Mouse (Mus musculus) midbrain, postnatal 0 days (tissue): ENCODE data around the gene Vash1. TPM values are rescaled to one million over a fixed set of nuclear protein-coding genes. Genes with fewer than 3 reads are reported as not detected.
A peak's percentile ranks its signal among the peaks of the same experiment; 100 is the strongest.

Source experiments
- ATAC-seq: fragments of 200-750 bp; cut with Nextera tagmentation; 2 replicates; pipeline ENCODE4 v1.8.0; 2017; ENCODE audit warnings: moderate number of reproducible peaks, mild to moderate bottlenecking, moderate TSS enrichment, moderate library complexity; ENCODE audit not compliant: low FRiP score
- DNase-seq: peaks from one replicate; pipeline ENCODE4 v3.0.0-alpha.2; 2015; ENCODE audit warnings: low spot score
- H3K27ac ChIP-seq: fragments of 300-500 bp; sonication (generic); 2 replicates; pipeline ENCODE4 v1.5.1; 2014; ENCODE audit warnings: low read depth, mild to moderate bottlenecking, low read length, mixed read lengths
- H3K27me3 ChIP-seq: fragments of 300-500 bp; sonication (generic); 2 replicates; pipeline ENCODE4 v1.6.1; 2014; ENCODE audit warnings: low read length, control low read depth, mixed read lengths; ENCODE audit not compliant: insufficient read depth
- H3K36me3 ChIP-seq: fragments of 300-500 bp; sonication (generic); 2 replicates; pipeline ENCODE4 v1.6.1; 2014; ENCODE audit warnings: low read length, control low read depth, mixed read lengths; ENCODE audit not compliant: insufficient read depth
- H3K4me1 ChIP-seq: fragments of 300-500 bp; sonication (generic); 2 replicates; pipeline ENCODE4 v1.6.1; 2014; ENCODE audit warnings: mild to moderate bottlenecking, control low read depth, antibody characterized with exemption, low read length, mixed read lengths; ENCODE audit not compliant: insufficient read depth
- H3K4me2 ChIP-seq: fragments of 300-500 bp; sonication (generic); 2 replicates; pipeline ENCODE4 v1.6.1; 2014; ENCODE audit warnings: low read depth, mild to moderate bottlenecking, low read length, mixed read lengths; ENCODE audit not compliant: poor library complexity, severe bottlenecking
- H3K4me3 ChIP-seq: fragments of 300-500 bp; sonication (generic); 2 replicates; pipeline ENCODE4 v1.5.1; 2014; ENCODE audit warnings: low read depth, mild to moderate bottlenecking, low read length, moderate library complexity
- H3K9ac ChIP-seq: fragments of 300-500 bp; sonication (generic); replicated peaks from 2 replicates; pipeline ENCODE4 v1.6.1; 2014; ENCODE audit warnings: mild to moderate bottlenecking, low read length, moderate library complexity, mixed read lengths; ENCODE audit not compliant: poor library complexity, severe bottlenecking
- H3K9me3 ChIP-seq: fragments of 300-500 bp; sonication (generic); 2 replicates; pipeline ENCODE4 v1.6.1; 2016; ENCODE audit warnings: low read length, control low read depth
- CTCF ChIP-seq: IDR thresholded peaks from 2 replicates; pipeline ENCODE4 v1.5.1; 2016; ENCODE audit warnings: antibody characterized with exemption, mild to moderate bottlenecking
- WGBS: fragments of 180-500 bp; shearing (Covaris S2); extraction: QIAGEN DNeasy Blood & Tissue Kit; methylation state at CpG from one replicate; pipeline ENCODE4 v1.1.7; 2014; 5-methylcytosine and 5-hydroxymethylcytosine counted together
- polyA plus RNA-seq: library from polyadenylated mRNA; unstranded; fragments of >200 nt; fragmentation: Nextera tagmentation; extraction: Ambion mirVana; gene quantifications from 2 replicates; pipeline ENCODE4 v1.2.1, GENCODE M21; 2015
- total RNA-seq: library from RNA; depleted of rRNA; stranded (reverse); fragments of >200 nt; gene quantifications from 2 replicates; pipeline ENCODE4 v1.2.3, GENCODE M21; 2014

Gene Vash1
- total and polyA plus RNA-seq, 2 experiments from 2014 or later, result 25.4 to 89.4 TPM

DNA sequence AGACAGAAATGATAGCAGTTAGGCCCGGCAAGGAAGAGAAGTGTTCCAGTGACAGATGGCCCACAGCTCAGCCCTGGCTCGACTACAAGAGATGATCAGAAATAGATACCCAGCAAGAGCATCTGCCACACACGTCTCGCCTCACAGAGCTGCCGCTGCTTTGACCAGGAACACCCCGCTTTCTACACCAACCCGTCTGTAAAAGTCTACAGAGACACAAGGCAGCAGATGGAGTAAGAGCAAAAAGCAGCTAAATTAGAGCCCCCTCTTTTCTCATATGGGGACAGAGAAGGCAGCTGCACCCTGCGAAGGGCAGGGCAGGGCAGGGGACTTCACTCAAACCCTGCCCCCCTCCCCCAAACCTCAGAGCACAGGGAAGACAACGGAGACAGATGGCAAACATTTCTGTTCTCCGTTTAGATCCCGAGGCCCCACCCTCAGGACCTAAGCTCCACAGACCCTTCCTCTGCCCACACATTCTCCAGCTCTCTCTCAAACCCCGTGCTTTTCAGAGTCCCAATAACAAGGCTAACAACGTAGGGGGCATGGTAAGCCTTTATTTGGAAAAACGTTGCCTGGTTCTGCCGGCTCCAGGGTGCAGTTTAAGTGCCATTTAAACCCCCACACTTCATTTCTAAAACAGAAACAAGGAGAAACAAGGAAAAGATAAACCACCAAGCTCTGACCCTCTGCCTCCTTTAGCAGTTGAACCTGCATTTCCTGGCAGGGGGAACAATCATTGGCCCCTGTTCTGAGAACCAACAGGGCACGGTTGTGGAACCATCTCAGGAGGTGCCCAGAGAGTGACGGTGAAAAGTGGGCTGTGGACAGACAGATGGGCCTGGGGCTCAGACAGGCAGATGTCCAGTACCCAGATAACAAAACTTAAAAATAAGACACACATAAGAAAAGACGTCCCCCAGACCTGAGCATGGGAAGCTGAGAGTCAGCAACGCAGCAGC, 21.7 kb downstream of the Vash1 start:
- ATAC-seq (no peak; the same call in 1 of the 2 replicates), DNase-seq (peak; percentile 86)
- Histone ChIP-seq H3K9ac (no peak overlapping the region), H3K4me3 (no peak overlapping the region), H3K4me1 (no peaks in the 10 kb centered on the region; the same call in 1 of the 2 replicates), H3K9me3 (no peaks in the 10 kb centered on the region), H3K27me3 (no peaks in the 10 kb centered on the region), H3K27ac (no peak overlapping the region), H3K4me2 (no peak overlapping the region), H3K36me3 (peaks cover 22% of the 10 kb centered on the region)
- TF ChIP-seq CTCF, result no peak
- WGBS, result 33% methylated on average over 19 of the region's 19 CpGs

- Histone ChIP-seq H3K4me2 (no peak overlapping the region), H3K9ac (no peak overlapping the region), H3K9me3 (no peaks in the 10 kb centered on the region), H3K36me3 (peaks cover 16% of the 10 kb centered on the region), H3K4me1 (no peaks in the 10 kb centered on the region; the same call in 1 of the 2 replicates), H3K27ac (no peak overlapping the region), H3K27me3 (no peaks in the 10 kb centered on the region), H3K4me3 (no peak overlapping the region)
- ATAC-seq (no peak), DNase-seq (no peak)
- no peak for TF ChIP-seq CTCF
- 68% methylated on average over 4 of the region's 4 CpGs for WGBS
Measured at GRCm38 (mm10) chr12:86700927-86701310, 22.4 kb downstream of the Vash1 start.

DNA sequence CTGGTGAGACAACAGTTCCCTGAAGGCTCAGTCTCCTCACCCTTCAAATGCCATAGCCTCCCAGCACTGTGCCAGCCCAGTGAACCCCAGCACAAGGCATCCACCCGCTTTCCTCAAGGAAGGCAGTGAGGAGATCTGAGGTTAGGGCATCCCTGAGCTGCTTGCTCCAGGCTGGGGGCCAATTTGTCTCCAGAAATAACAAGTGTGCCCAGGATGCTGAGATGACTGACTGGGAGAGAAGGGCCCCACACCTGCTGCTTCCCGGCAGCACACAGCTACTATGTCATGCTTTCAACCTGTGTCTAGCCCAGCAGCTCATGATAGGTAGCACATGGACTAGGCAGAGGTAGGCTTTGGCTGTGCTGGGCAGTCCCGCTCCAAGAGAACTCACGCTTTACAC, 23.0 kb downstream of the Vash1 start:
- Histone ChIP-seq H3K4me1 (no peaks in the 10 kb centered on the region; the same call in 1 of the 2 replicates), H3K9ac (no peak overlapping the region), H3K4me2 (no peak overlapping the region), H3K27ac (no peak overlapping the region), H3K36me3 (peaks cover 11% of the 10 kb centered on the region), H3K27me3 (no peaks in the 10 kb centered on the region), H3K4me3 (no peak overlapping the region), H3K9me3 (no peaks in the 10 kb centered on the region)
- 92% methylated on average over 4 of the region's 4 CpGs for WGBS
- ATAC-seq, result no peak
- no peak for TF ChIP-seq CTCF
- no peak for DNase-seq

- 90% methylated on average over 3 of the region's 3 CpGs for WGBS
- DNase-seq (no peak), ATAC-seq (no peak)
- no peaks in the 10 kb centered on the region for H3K9me3 ChIP-seq
- H3K4me1 ChIP-seq, result no peaks in the 10 kb centered on the region; the same call in 1 of the 2 replicates
- peaks cover 10% of the 10 kb centered on the region; the same call in 1 of the 2 replicates for H3K36me3 ChIP-seq
- H3K4me2 ChIP-seq, result no peak overlapping the region
- TF ChIP-seq CTCF, result no peak
- no peak overlapping the region for H3K27ac ChIP-seq
- no peaks in the 10 kb centered on the region for H3K27me3 ChIP-seq
- no peak overlapping the region for H3K9ac ChIP-seq
- no peak overlapping the region for H3K4me3 ChIP-seq
Measured at GRCm38 (mm10) chr12:86702690-86703089, 24.2 kb downstream of the Vash1 start.

DNA sequence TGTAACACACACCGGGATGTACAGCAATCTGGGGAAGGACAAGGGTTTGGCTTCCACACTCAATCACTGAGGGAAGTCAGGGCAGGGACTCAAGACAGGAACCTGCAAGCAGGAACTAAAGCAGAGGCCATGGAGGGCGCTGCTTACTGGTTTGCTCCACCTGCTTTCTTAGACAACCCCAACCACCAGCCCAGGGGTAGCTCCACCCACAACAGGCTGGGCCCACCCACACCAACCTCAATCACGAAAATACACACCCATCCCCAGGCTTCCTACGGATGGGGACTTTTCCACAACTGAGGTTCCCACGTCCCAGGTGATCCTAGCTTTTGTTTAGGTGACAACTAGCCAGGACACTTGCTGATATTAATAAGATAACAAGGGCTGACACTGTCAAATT, 27.3 kb downstream of the Vash1 start:
- Histone ChIP-seq H3K27ac (no peak overlapping the region), H3K9ac (no peak overlapping the region), H3K4me2 (no peak overlapping the region), H3K36me3 (peaks cover 10% of the 10 kb centered on the region; the same call in 1 of the 2 replicates), H3K9me3 (no peaks in the 10 kb centered on the region), H3K4me3 (no peak overlapping the region), H3K4me1 (no peaks in the 10 kb centered on the region), H3K27me3 (no peaks in the 10 kb centered on the region)
- no peak for DNase-seq
- WGBS, result 85% methylated on average over 5 of the region's 5 CpGs
- TF ChIP-seq CTCF, result no peak
- no peak for ATAC-seq

GRCm38 (mm10) chr12:86714026-86714425, 35.5 kb downstream of the Vash1 start:
- no peaks in the 10 kb centered on the region for H3K4me1 ChIP-seq
- TF ChIP-seq CTCF, result peak; percentile 60
- no peak overlapping the region for H3K4me2 ChIP-seq
- DNase-seq (peak; percentile 55), ATAC-seq (no peak)
- H3K9me3 ChIP-seq, result no peaks in the 10 kb centered on the region
- 74% methylated on average over 5 of the region's 5 CpGs for whole genome bisulfite sequencing
- no peak overlapping the region for H3K9ac ChIP-seq
- H3K4me3 ChIP-seq, result no peak overlapping the region
- H3K27ac ChIP-seq, result no peak overlapping the region
- no peaks in the 10 kb centered on the region for H3K27me3 ChIP-seq
- H3K36me3 ChIP-seq, result 0 out of 2 replicates have a peak, but pooled peaks cover 3% of the 10 kb centered on the region
